Mouse (Mus musculus) stomach, postnatal 0 days (tissue): ENCODE data around the gene Trabd2b.

ENCODE experiments used
- CTCF ChIP-seq: IDR thresholded peaks from 2 replicates; pipeline ENCODE4 v1.5.1; 2016; ENCODE audit warnings: antibody characterized with exemption, low read depth, mild to moderate bottlenecking, moderate library complexity
- EP300 ChIP-seq: optimal IDR thresholded peaks from 2 replicates; pipeline ENCODE3; 2016; ENCODE audit warnings: antibody characterized with exemption

- TF ChIP-seq CTCF (no peak), EP300 (no peak)
These were observed 2.5 kb downstream of the Trabd2b start for GRCm38 (mm10) chr4:114408890-114409480.
